Mouse (Mus musculus): ENCODE results near the gene Erg. TPM values are rescaled to one million over a fixed set of nuclear protein-coding genes. Genes with fewer than 3 reads are reported as not detected.

Gene Erg
- polyA plus RNA-seq, 1 experiment from 2014 or later = 3.4 TPM

DNA sequence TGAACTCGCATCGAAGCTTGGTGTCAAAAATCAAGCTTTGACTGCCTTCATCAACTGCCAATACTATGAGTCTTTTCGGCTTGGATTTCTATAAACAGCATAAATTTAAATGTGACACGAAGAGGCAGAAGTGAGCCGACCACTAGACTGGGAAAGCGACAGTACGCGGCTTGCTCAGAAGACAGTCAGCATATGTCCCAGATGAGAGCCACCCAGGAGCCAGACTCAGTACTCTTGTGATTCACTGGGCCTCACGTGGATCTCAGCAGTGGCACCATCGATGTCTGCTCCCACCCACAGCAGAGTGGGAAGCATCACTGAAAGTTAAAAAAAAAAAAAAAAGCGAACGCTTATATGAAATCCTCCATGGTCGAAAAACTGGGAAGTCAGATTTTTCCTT, 105.2 kb downstream of the Erg start:
- 90% methylated on average over 13 of the region's 13 CpGs for WGBS
- Histone ChIP-seq H3K4me2 (replicated peaks; ENCODE audit: low read depth, low read length) (no peak overlapping the region), H3K4me3 (ENCODE audit: low read depth, low read length) (no peak overlapping the region), H3K36me3 (ENCODE audit: control insufficient read depth, insufficient read depth, low read length) (no peaks in the 10 kb centered on the region), H3K9ac (ENCODE audit: low read depth, low read length) (no peak overlapping the region), H3K9me3 (ENCODE audit: control insufficient read depth, low read length) (no peaks in the 10 kb centered on the region), H3K27me3 (ENCODE audit: control insufficient read depth, insufficient read depth, low read length) (no peaks in the 10 kb centered on the region), H3K4me1 (replicated peaks; ENCODE audit: control insufficient read depth, insufficient read depth, low read length) (no peaks in the 10 kb centered on the region), H3K27ac (ENCODE audit: low read depth, low read length) (no peak overlapping the region)
- no peak for DNase-seq (ENCODE audit: low spot score)
- ATAC-seq (ENCODE audit: low FRiP score) = no peak

DNA sequence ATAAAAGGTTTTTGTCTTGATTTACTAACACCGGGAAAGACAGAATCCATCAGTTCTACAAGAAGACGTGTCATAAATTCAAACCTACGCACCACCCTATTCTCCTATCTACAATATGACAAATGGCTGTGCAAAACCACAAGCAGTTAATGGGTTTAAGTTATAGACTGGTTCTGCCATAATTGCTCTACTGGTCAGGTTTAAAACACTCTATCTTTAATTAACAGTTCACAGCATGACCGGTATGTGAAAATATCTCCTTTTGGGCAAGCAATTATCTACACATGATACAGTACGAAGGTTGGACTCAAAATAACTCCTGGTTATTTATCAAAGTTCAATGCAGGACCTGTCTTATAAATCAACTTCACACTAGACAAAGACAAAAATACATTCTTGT, 107.8 kb downstream of the Erg start:
- WGBS = 88% methylated on average over 5 of the region's 5 CpGs
- ATAC-seq (ENCODE audit: low FRiP score) (no peak), DNase-seq (ENCODE audit: low spot score) (no peak)
- H3K36me3 ChIP-seq (ENCODE audit: control insufficient read depth, insufficient read depth, low read length) = no peaks in the 10 kb centered on the region
- no peak overlapping the region for H3K9ac ChIP-seq (ENCODE audit: low read depth, low read length)
- no peaks in the 10 kb centered on the region for H3K27me3 ChIP-seq (ENCODE audit: control insufficient read depth, insufficient read depth, low read length)
- H3K4me2 ChIP-seq (replicated peaks; ENCODE audit: low read depth, low read length) = no peak overlapping the region
- H3K4me3 ChIP-seq (ENCODE audit: low read depth, low read length) = no peak overlapping the region
- H3K27ac ChIP-seq (ENCODE audit: low read depth, low read length) = no peak overlapping the region
- H3K4me1 ChIP-seq (replicated peaks; ENCODE audit: control insufficient read depth, insufficient read depth, low read length) = no peaks in the 10 kb centered on the region
- no peaks in the 10 kb centered on the region for H3K9me3 ChIP-seq (ENCODE audit: control insufficient read depth, low read length)

DNA sequence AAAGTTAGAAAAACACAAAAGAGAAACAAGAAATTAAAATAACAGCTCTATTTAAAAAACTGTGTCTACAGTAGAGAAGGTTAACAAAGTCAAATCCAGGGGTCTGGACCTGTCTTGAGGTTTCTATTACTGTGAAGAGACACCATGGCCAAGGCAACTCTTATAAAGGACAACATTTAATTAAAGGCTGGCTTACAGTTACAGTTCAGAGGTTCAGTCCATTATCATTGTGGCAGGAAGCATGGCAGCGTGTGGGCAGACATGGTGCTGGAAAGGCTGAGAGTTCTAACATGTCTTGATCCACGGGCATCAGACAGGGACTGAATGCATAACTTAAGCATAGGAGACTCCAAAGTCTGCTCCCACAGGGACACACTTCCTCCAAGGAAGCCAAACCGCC, 111.4 kb downstream of the Erg start:
- ATAC-seq (ENCODE audit: low FRiP score) (no peak), DNase-seq (ENCODE audit: low spot score) (no peak)
- Histone ChIP-seq H3K4me1 (replicated peaks; ENCODE audit: control insufficient read depth, insufficient read depth, low read length) (no peaks in the 10 kb centered on the region), H3K9ac (ENCODE audit: low read depth, low read length) (no peak overlapping the region), H3K4me3 (ENCODE audit: low read depth, low read length) (no peak overlapping the region), H3K9me3 (ENCODE audit: control insufficient read depth, low read length) (no peaks in the 10 kb centered on the region), H3K4me2 (replicated peaks; ENCODE audit: low read depth, low read length) (no peak overlapping the region), H3K27me3 (ENCODE audit: control insufficient read depth, insufficient read depth, low read length) (no peaks in the 10 kb centered on the region), H3K27ac (ENCODE audit: low read depth, low read length) (no peak overlapping the region), H3K36me3 (ENCODE audit: control insufficient read depth, insufficient read depth, low read length) (no peaks in the 10 kb centered on the region)
- 92% methylated on average over 3 of the region's 3 CpGs for WGBS

DNA sequence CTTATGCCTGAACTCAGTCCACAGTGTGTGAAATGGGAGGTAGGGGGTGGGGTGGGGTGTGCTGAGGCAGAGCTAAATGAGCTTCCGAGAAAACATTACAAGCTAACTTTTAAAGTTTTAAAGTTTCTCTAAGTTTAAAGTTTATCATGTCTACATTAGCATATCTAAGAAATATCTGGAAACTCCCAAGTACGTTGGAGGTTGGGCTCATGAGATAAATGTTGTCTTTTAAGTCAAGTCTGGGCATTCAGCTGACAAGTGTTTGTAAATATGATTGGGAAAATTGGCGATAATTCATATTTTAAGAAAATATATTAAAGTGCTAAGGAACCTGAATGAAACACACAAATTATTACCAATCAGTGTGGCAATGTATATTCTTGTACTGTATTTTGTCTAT, 112.4 kb downstream of the Erg start:
- DNase-seq (ENCODE audit: low spot score) = no peak
- Histone ChIP-seq H3K27ac (ENCODE audit: low read depth, low read length) (no peak overlapping the region), H3K9me3 (ENCODE audit: control insufficient read depth, low read length) (no peaks in the 10 kb centered on the region), H3K4me1 (replicated peaks; ENCODE audit: control insufficient read depth, insufficient read depth, low read length) (no peaks in the 10 kb centered on the region), H3K4me2 (replicated peaks; ENCODE audit: low read depth, low read length) (no peak overlapping the region), H3K27me3 (ENCODE audit: control insufficient read depth, insufficient read depth, low read length) (no peaks in the 10 kb centered on the region), H3K9ac (ENCODE audit: low read depth, low read length) (no peak overlapping the region), H3K36me3 (ENCODE audit: control insufficient read depth, insufficient read depth, low read length) (no peaks in the 10 kb centered on the region), H3K4me3 (ENCODE audit: low read depth, low read length) (no peak overlapping the region)
- WGBS = 87% methylated on average over 3 of the region's 3 CpGs
- no peak for ATAC-seq (ENCODE audit: low FRiP score)

DNA sequence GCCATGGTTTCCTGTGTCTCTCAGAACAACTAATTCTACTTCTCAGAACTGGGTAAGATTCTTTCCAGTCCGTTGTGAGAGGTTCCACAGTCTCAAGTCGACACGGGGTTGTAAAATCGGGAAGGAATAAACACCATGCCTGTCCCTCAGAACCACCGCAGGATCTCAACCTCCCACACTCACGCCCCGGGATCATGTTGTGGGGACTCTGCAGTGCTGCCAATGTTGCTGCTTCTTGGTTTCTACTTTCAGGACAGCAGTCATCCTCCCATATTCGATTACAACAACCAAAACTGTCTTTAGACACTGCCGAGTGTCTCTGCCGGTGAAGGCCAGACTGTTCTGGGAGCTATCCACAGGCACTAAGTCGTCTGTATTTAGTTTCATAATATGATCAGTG, 113.6 kb downstream of the Erg start:
- Histone ChIP-seq H3K9ac (ENCODE audit: low read depth, low read length) (no peak overlapping the region), H3K4me2 (replicated peaks; ENCODE audit: low read depth, low read length) (no peak overlapping the region), H3K27me3 (ENCODE audit: control insufficient read depth, insufficient read depth, low read length) (no peaks in the 10 kb centered on the region), H3K9me3 (ENCODE audit: control insufficient read depth, low read length) (no peaks in the 10 kb centered on the region), H3K4me1 (replicated peaks; ENCODE audit: control insufficient read depth, insufficient read depth, low read length) (no peaks in the 10 kb centered on the region), H3K4me3 (ENCODE audit: low read depth, low read length) (no peak overlapping the region), H3K27ac (ENCODE audit: low read depth, low read length) (no peak overlapping the region), H3K36me3 (ENCODE audit: control insufficient read depth, insufficient read depth, low read length) (no peaks in the 10 kb centered on the region)
- WGBS = 89% methylated on average over 11 of the region's 11 CpGs
- ATAC-seq (ENCODE audit: low FRiP score) (no peak), DNase-seq (ENCODE audit: low spot score) (no peak)

DNA sequence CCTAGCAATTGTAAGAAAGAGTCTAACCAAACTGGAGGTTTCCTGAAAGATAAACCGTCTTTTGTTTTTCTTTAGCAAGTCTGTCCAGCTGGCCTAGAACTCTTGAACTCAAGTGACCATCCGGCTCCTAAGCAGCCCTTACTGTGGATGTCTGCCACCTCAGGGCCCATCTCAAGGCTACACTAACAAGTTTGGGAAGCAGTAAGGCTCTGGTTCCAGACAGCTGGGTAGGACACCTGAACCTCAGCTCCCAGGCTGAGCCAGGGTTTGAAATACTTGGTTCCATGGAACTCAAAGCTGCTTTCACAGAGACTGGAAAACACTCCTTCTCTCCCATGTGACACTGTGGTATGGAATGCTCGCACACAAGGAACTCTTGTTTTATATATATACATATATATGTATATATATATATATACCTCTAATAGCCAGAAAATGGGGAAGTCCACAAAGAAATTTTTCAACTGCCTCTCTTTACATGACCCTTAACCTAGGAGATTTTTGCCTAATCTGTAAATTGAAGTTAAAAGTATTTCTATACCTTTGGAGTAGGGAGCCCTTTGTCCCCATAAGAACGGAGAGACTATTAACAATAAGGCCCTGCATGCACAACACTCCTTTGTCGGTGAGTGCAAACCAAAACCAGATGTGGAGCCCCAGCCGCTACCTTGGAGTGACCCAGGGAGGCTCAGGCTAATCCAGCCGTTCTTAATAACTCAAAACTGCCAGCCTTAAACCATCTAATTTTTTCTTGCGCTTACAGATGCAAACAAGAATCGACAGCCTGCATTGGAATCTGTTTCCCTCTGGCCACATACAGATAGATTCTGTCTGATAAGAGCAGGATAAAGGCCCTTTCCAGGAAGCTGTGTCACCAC, 116.9 kb downstream of the Erg start:
- Histone ChIP-seq H3K9ac (ENCODE audit: low read depth, low read length) (no peak overlapping the region), H3K4me1 (replicated peaks; ENCODE audit: control insufficient read depth, insufficient read depth, low read length) (no peaks in the 10 kb centered on the region), H3K4me3 (ENCODE audit: low read depth, low read length) (no peak overlapping the region), H3K9me3 (ENCODE audit: control insufficient read depth, low read length) (no peaks in the 10 kb centered on the region), H3K27ac (ENCODE audit: low read depth, low read length) (peak overlapping the region; percentile 17; the same call in 1 of the 2 replicates), H3K27me3 (ENCODE audit: control insufficient read depth, insufficient read depth, low read length) (no peaks in the 10 kb centered on the region), H3K4me2 (replicated peaks; ENCODE audit: low read depth, low read length) (no peak overlapping the region), H3K36me3 (ENCODE audit: control insufficient read depth, insufficient read depth, low read length) (no peaks in the 10 kb centered on the region)
- ATAC-seq (ENCODE audit: low FRiP score) (no peak), DNase-seq (ENCODE audit: low spot score) (peak; percentile 45)
- 64% methylated on average over 9 of the region's 9 CpGs for WGBS

DNA sequence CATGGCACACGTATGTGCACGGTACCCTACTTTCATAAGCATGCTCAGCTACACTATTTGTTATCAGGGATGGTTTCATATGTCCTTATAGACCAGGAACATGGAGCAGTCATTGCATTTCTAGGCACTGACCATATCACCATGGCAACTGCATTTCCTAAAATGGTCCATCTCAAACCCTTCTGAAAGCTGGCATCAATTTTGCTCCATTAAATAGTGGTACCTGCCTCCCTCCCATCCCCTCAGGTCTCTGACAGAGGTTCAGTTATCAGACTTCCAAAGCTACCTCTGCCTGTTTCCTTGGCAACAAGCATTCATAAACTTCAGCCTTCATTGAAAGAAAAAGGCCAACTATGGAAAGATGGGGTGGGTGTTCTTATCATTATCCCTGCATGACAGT, 118.5 kb downstream of the Erg start:
- H3K36me3 ChIP-seq (ENCODE audit: control insufficient read depth, insufficient read depth, low read length) = no peaks in the 10 kb centered on the region
- DNase-seq (ENCODE audit: low spot score) = no peak
- WGBS = 94% methylated on average over 2 of the region's 2 CpGs

DNA sequence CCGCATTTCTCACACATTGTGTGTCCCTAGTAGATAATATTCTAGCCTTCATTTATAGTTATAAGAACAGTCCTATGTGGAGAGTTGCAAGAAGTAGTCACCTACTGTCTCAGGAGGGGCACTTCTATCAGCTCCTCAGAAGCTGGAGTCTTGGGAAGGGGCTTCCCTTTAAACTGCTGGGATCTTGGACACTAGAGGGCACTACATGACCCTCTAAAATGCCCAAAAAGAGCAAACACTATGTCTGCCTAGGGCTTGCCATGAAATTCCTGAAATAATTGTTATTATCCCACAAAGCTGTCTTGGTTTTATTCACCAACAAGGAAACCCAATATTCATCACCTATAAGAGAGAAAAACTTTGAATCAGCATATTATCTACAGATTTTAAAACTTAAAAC, 119.8 kb downstream of the Erg start:
- H3K27ac ChIP-seq (ENCODE audit: low read depth, low read length) = no peak overlapping the region
- H3K4me2 ChIP-seq (replicated peaks; ENCODE audit: low read depth, low read length) = no peak overlapping the region
- no peaks in the 10 kb centered on the region for H3K4me1 ChIP-seq (replicated peaks; ENCODE audit: control insufficient read depth, insufficient read depth, low read length)
- DNase-seq (ENCODE audit: low spot score) = peak; percentile 72
- H3K9me3 ChIP-seq (ENCODE audit: control insufficient read depth, low read length) = no peaks in the 10 kb centered on the region
- 96% methylated on average over 1 of the region's 1 CpGs for WGBS
- no peak for ATAC-seq (ENCODE audit: low FRiP score)
- H3K36me3 ChIP-seq (ENCODE audit: control insufficient read depth, insufficient read depth, low read length) = no peaks in the 10 kb centered on the region
- no peak overlapping the region for H3K9ac ChIP-seq (ENCODE audit: low read depth, low read length)
- no peak overlapping the region for H3K4me3 ChIP-seq (ENCODE audit: low read depth, low read length)
- no peaks in the 10 kb centered on the region for H3K27me3 ChIP-seq (ENCODE audit: control insufficient read depth, insufficient read depth, low read length)

More for the DNA sequence above, 118.5 kb downstream of the Erg start:
- Histone ChIP-seq H3K27me3 (ENCODE audit: control insufficient read depth, insufficient read depth, low read length) (no peaks in the 10 kb centered on the region), H3K4me1 (replicated peaks; ENCODE audit: control insufficient read depth, insufficient read depth, low read length) (no peaks in the 10 kb centered on the region), H3K4me2 (replicated peaks; ENCODE audit: low read depth, low read length) (no peak overlapping the region), H3K4me3 (ENCODE audit: low read depth, low read length) (no peak overlapping the region), H3K9me3 (ENCODE audit: control insufficient read depth, low read length) (no peaks in the 10 kb centered on the region), H3K27ac (ENCODE audit: low read depth, low read length) (no peak overlapping the region), H3K9ac (ENCODE audit: low read depth, low read length) (no peak overlapping the region)
- ATAC-seq (ENCODE audit: low FRiP score) = no peak

DNA sequence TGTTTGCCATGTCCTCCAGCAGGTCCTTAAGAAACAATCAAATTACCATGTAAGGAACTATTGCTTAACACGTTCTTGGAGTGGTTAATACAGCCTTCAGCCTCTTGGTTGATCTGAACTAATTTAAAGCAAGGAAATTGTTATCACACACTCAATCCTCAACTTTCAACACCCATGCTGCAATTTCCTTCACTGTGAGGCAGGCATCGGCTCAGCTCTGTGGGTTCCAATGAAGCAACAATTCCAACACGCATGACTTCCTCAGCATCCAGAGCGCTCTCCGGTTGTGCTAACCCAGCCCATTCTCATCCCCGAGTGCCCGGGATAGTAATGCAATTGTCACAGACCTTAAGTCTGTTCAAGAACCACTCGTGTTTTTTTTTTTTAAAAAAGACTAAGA, 121.8 kb downstream of the Erg start:
- Histone ChIP-seq H3K36me3 (ENCODE audit: control insufficient read depth, insufficient read depth, low read length) (no peaks in the 10 kb centered on the region), H3K27ac (ENCODE audit: low read depth, low read length) (no peak overlapping the region), H3K27me3 (ENCODE audit: control insufficient read depth, insufficient read depth, low read length) (no peaks in the 10 kb centered on the region), H3K4me1 (replicated peaks; ENCODE audit: control insufficient read depth, insufficient read depth, low read length) (no peaks in the 10 kb centered on the region), H3K9ac (ENCODE audit: low read depth, low read length) (no peak overlapping the region), H3K4me2 (replicated peaks; ENCODE audit: low read depth, low read length) (no peak overlapping the region), H3K4me3 (ENCODE audit: low read depth, low read length) (no peak overlapping the region), H3K9me3 (ENCODE audit: control insufficient read depth, low read length) (no peaks in the 10 kb centered on the region)
- ATAC-seq (ENCODE audit: low FRiP score) (no peak), DNase-seq (ENCODE audit: low spot score) (no peak)
- WGBS = 74% methylated on average over 8 of the region's 8 CpGs
